Mouse (Mus musculus): ENCODE measurements around the gene Sgca. TPM values are rescaled to one million over a fixed set of nuclear protein-coding genes. Genes with fewer than 3 reads are reported as not detected.
"Not testable (repeated sequence)": the region's sequence is repeated elsewhere in the genome, so short reads cannot be mapped to it uniquely, and the experiment has no call there.

Sgca gene
- polyA plus RNA-seq, 1 experiment from 2014 or later: 0.28 TPM

- Histone ChIP-seq H3K9ac (ENCODE audit: low read depth, low read length) (no peak overlapping the region), H3K36me3 (ENCODE audit: insufficient read depth, low read length) (no peaks in the 10 kb centered on the region), H3K9me3 (replicated peaks; ENCODE audit: low read length) (no peaks in the 10 kb centered on the region), H3K4me1 (replicated peaks; ENCODE audit: insufficient read depth, low read length) (no peaks in the 10 kb centered on the region), H3K4me2 (ENCODE audit: low read length) (no peak overlapping the region), H3K27me3 (ENCODE audit: insufficient read depth, low read length) (no peaks in the 10 kb centered on the region), H3K4me3 (replicated peaks; ENCODE audit: low read depth, low read length) (no peak overlapping the region), H3K27ac (no peak overlapping the region)
- ATAC-seq (replicated peaks; ENCODE audit: low FRiP score, low read depth): no peak
- TF ChIP-seq CTCF (IDR thresholded peaks at IDR 0.05; ENCODE audit: low read depth): no peak
- no peak for DNase-seq (ENCODE audit: low spot score)
- 72% methylated on average over 5 of the region's 5 CpGs for WGBS
These were observed 3.2 kb downstream of the Sgca start for GRCm38 (mm10) chr11:94972887-94973286.

DNA sequence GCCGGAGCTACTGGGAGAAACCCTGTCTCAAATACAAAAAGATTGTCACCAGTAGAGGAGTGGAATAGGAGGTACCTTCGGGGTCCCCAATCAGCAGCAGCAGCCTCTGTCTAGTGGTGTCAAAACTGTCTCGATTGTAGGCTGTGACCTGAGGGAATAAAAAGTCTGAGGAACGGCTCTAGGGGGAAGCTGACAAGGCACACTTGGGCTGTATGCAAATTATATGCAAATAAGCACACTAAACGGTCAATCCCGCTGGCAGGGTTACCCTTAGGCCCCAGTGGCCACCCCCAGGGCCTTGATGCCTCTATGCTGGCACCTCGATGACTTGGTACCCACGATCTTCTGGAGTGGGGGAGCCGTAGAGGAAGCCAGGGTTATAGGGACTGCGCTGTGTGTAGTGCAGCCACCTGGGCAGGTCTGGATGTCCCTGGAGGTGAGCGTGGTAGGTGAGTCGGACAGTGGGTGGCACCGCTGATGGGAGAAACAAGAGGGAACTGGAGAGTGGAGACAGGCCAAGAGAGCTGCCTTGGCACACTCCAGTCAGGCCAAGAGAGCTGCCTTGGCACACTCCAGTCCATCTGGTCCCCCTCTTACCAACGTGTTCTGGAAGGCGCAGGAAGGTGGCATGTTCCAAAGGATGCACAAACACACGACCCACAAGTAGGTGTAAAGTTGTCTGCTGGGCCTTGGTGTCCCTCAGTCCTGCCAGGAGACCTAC, 4.1 kb downstream of the Sgca start:
- Histone ChIP-seq H3K4me3 (replicated peaks; ENCODE audit: low read depth, low read length) (no peak overlapping the region), H3K36me3 (ENCODE audit: insufficient read depth, low read length) (no peaks in the 10 kb centered on the region), H3K27me3 (ENCODE audit: insufficient read depth, low read length) (no peaks in the 10 kb centered on the region), H3K4me2 (ENCODE audit: low read length) (no peak overlapping the region), H3K27ac (no peak overlapping the region), H3K4me1 (replicated peaks; ENCODE audit: insufficient read depth, low read length) (no peaks in the 10 kb centered on the region), H3K9me3 (replicated peaks; ENCODE audit: low read length) (no peaks in the 10 kb centered on the region), H3K9ac (ENCODE audit: low read depth, low read length) (no peak overlapping the region)
- no peak for TF ChIP-seq CTCF (IDR thresholded peaks at IDR 0.05; ENCODE audit: low read depth)
- WGBS: 64% methylated on average over 16 of the region's 16 CpGs
- ATAC-seq (replicated peaks; ENCODE audit: low FRiP score, low read depth) (no peak), DNase-seq (ENCODE audit: low spot score) (no peak)

DNA sequence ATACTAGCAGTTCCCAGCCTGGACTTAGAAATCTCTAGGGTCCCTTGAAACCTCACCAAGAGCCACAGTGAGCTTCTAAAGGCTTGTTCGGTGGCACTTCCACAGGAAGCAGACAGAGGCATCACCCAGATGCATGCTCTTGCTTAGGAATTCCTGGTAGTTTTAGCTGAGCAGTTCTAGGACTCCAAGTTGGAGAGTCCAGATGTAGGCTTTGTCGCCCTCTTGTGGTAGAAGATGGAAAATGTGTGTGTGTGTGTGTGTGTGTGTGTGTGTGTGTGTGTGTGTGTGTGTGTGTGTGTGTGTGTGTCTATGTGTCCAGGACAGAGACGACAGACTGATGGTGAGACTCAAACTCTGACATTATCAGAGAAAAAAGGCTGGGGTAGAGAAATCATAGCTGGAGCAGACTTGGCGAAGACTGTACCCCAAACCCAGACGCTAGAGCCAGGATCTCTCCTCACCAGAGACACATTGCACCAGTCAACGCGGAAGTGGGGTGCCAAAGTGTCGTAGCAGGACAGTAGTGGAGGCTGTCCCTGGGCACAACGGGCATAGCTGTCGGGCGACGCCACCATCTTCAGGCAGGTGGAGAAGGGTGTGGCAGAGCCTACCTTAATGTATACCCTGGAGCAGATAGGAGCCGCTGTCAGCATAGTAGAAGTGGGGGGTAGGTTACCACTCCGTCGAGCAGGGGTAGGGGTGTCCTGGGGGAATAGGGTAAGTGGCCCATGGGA, 5.8 kb downstream of the Sgca start:
- Histone ChIP-seq H3K9ac (ENCODE audit: low read depth, low read length) (no peak overlapping the region), H3K36me3 (ENCODE audit: insufficient read depth, low read length) (no peaks in the 10 kb centered on the region)
- 62% methylated on average over 15 of the region's 15 CpGs for WGBS

DNA sequence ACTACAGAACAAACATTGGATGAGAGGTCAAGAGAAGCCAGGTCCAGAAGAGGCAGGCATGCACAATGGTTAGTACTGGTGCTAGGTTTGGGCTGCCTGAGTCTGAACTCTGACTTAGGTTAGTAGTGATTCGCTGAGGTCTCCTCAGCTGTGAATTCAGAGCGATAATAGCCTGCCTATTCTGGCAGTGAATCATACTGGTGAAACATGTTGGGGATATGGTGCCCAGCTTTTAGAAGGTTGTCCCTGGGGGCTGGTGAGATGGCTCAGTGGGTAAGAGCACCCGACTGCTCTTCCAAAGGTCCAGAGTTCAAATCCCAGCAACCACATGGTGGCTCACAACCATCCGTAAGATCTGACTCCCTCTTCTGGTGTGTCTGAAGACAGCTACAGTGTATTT, 6.4 kb downstream of the Sgca start:
- not testable (repeated sequence) for H3K4me2 ChIP-seq (ENCODE audit: low read length); H3K9ac ChIP-seq (ENCODE audit: low read depth, low read length); H3K27me3 ChIP-seq (ENCODE audit: insufficient read depth, low read length); H3K9me3 ChIP-seq (replicated peaks; ENCODE audit: low read length); H3K27ac ChIP-seq; ATAC-seq (replicated peaks; ENCODE audit: low FRiP score, low read depth); H3K4me3 ChIP-seq (replicated peaks; ENCODE audit: low read depth, low read length); H3K36me3 ChIP-seq (ENCODE audit: insufficient read depth, low read length); DNase-seq (ENCODE audit: low spot score); H3K4me1 ChIP-seq (replicated peaks; ENCODE audit: insufficient read depth, low read length)
- 93% methylated on average over 4 of the region's 4 CpGs for WGBS

More for the DNA sequence above, 5.8 kb downstream of the Sgca start:
- 0 out of 2 replicates have a peak, but pooled peaks have one; percentile 37 for ATAC-seq (replicated peaks; ENCODE audit: low FRiP score, low read depth)
- Histone ChIP-seq H3K4me2 (ENCODE audit: low read length) (no peak overlapping the region), H3K4me1 (replicated peaks; ENCODE audit: insufficient read depth, low read length) (no peaks in the 10 kb centered on the region), H3K27me3 (ENCODE audit: insufficient read depth, low read length) (no peaks in the 10 kb centered on the region), H3K4me3 (replicated peaks; ENCODE audit: low read depth, low read length) (no peak overlapping the region), H3K27ac (no peak overlapping the region), H3K9me3 (replicated peaks; ENCODE audit: low read length) (no peaks in the 10 kb centered on the region)
- DNase-seq (ENCODE audit: low spot score): peak; percentile 88
- TF ChIP-seq CTCF (IDR thresholded peaks at IDR 0.05; ENCODE audit: low read depth): peak; percentile 95

DNA sequence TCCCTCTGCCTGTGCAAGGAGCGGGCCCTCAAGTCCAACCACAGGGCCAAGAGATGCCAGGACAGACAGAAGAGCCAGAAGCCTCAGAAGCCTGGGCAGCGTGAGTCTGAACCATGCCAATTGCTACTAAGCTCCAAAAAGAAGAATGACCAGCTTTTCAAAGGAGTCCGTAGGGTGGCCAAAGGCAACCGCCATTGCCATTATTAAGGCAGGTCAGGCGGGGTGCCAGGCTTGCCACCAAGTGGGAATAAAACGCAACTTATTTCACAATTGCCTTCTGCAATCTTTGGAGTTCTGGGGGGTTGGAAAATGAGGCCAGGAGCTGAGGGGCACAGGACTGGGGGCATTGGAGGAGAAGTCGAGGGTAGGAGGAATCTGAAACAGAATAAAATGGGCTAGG, 7.9 kb downstream of the Sgca start:
- Histone ChIP-seq H3K27ac (no peak overlapping the region), H3K27me3 (ENCODE audit: insufficient read depth, low read length) (no peaks in the 10 kb centered on the region), H3K9me3 (replicated peaks; ENCODE audit: low read length) (no peaks in the 10 kb centered on the region), H3K36me3 (ENCODE audit: insufficient read depth, low read length) (no peaks in the 10 kb centered on the region), H3K4me2 (ENCODE audit: low read length) (no peak overlapping the region), H3K4me3 (replicated peaks; ENCODE audit: low read depth, low read length) (no peak overlapping the region), H3K9ac (ENCODE audit: low read depth, low read length) (no peak overlapping the region), H3K4me1 (replicated peaks; ENCODE audit: insufficient read depth, low read length) (no peaks in the 10 kb centered on the region)
- no peak for TF ChIP-seq CTCF (IDR thresholded peaks at IDR 0.05; ENCODE audit: low read depth)
- WGBS: 82% methylated on average over 7 of the region's 7 CpGs
- DNase-seq (ENCODE audit: low spot score) (no peak), ATAC-seq (replicated peaks; ENCODE audit: low FRiP score, low read depth) (no peak)

DNA sequence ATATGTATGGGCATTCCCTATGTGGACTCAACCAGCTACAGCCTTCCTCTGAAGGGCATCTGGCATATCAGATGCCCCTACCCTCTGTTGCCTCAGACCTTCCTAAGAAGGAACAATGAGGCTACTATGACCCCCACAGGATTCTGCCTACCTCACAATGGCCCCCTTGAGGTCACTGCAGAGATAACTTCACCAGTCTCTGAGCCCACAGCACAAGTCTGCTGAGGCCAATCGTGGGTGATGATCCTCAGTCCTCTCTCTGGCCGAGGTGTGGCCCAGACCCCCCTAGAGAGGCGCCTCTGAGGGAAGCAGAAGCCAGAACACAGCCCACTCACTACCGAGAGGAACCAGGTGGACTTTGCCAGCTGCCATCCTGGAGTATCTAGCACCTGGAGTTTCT, 8.7 kb downstream of the Sgca start, which contains the start of gene Hils1:
Gene Hils1 (plus strand): TSS at position 175 of the 400 bp plus-strand sequence.
- no peak for ATAC-seq (replicated peaks; ENCODE audit: low FRiP score, low read depth)
- peak; percentile 16; the same call in 1 of the 2 replicates for TF ChIP-seq CTCF (IDR thresholded peaks at IDR 0.05; ENCODE audit: low read depth)
- no peak within 1 kb of the TSS for H3K27ac ChIP-seq
- H3K27me3 ChIP-seq (ENCODE audit: insufficient read depth, low read length): no peaks in the 10 kb centered on the region
- no peaks in the 10 kb centered on the region for H3K36me3 ChIP-seq (ENCODE audit: insufficient read depth, low read length)
- H3K4me2 ChIP-seq (ENCODE audit: low read length): no peak within 1 kb of the TSS
- H3K9me3 ChIP-seq (replicated peaks; ENCODE audit: low read length): no peaks in the 10 kb centered on the region
- 45% methylated on average over 4 of the region's 4 CpGs for WGBS
- DNase-seq (ENCODE audit: low spot score): no peak
- no peak within 1 kb of the TSS for H3K9ac ChIP-seq (ENCODE audit: low read depth, low read length)
- H3K4me1 ChIP-seq (replicated peaks; ENCODE audit: insufficient read depth, low read length): no peaks in the 10 kb centered on the region; the same call in 1 of the 2 replicates
- H3K4me3 ChIP-seq (replicated peaks; ENCODE audit: low read depth, low read length): no peak within 1 kb of the TSS

Measured in kidney, postnatal 0 days (tissue).